Mouse (Mus musculus): ENCODE results near the gene Ifi203.
A peak's percentile ranks its signal among the peaks of the same experiment; 100 is the strongest.
"Not testable (repeated sequence)": the region's sequence is repeated elsewhere in the genome, so short reads cannot be mapped to it uniquely, and the experiment has no call there.

The Ifi203 gene

DNA sequence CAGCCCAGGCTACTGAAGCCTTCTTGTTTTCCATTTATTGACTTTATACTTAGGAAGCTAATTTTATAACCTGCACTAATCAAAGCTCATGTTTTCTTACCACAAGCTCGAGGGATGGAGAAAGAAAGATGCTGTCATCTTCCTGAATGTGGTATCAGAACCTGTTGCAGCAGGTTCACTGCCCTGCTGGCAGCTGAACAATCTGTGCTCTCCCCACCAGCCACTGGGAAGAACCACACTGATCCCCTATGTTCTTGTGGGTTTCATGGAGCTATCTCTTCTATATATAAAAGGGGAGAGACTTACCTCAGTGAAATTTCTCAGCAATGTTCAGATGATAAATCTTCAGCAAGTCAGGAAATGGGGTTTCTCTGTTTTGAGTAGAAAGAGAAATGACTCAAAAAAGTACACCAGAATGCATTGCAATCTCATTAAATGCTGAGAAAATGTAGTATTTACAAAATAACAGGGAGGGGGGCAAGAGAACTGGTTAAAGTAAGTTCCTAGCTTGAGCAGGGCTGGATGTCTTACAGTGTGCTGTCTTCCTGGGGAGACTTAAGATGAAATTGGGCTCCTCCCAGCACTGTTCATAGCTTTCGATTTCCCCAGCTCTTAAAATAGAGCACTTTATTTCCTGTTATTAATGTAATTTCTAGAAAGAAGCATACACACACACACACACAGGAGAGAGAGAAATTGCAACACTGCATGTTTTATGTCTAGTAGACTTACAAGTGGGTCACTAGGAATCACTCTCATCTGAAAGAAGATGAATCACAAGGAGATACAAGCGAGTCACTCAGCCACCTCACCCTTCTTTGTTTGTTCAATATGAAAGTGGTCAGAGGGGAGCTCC, at the start of gene Ifi203, which contains the start of gene Mndal:
TSS of gene Ifi203 (minus strand) at position 749 of the 856 bp plus-strand sequence.
TSS of gene Mndal (minus strand) at position 568 of the 856 bp plus-strand sequence.
- DNase-seq (ENCODE audit: low read depth, low spot score): peak; percentile 2

DNA sequence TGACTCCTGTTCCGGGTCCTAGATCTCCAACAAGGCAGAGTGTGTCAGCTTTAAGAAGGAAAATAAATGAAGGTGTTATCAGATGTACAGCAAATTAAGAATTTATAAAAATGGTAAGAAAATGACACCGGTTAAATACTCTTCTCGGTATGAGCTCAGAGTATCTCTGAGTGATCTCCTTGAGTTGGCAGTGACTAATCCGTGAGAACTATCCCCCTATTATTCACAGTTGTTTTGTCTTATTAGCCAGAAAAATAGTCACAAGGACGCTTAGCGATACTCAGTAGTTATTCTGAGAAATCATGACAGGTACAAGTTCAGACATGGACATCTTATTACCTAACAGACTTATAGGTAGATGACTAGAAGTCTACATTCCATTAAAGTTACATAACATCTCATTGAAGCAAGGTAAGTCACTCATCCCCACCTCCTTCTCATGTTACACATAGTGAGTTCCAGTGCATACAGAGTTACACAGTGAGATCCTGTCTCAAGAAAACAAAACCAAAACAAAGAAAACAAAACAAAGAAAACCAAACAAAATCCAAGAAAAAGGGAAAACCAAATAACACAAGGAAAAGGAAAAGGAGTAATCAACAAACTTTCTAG, 40.3 kb upstream of the Ifi203 start, which contains the start of gene Ifi202b:
TSS of gene Ifi202b (minus strand) at position 51 of the 612 bp plus-strand sequence.
- DNase-seq (ENCODE audit: low read depth, low spot score): not testable (repeated sequence)

DNA sequence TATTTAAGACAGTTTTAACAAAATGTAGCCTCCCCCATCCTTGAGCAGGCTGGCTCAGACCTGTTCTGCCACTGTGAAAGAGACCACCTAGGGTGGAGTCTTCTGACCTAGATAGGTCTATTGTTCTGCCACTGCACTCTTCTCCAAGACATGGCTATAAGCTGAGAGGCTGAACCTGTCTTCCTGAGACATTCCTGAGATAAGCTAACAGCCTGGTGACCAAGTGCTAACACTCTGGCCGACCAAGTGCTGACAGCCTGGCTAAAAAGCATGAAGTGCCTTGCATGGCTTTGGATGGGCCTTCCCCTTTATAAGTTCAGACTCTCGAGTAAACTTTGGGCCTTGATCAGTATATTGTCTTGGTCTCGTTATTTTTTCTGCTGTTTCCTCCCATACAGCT, 38.6 kb upstream of the Ifi203 start:
- not testable (repeated sequence) for DNase-seq (ENCODE audit: low read depth, low spot score)

DNA sequence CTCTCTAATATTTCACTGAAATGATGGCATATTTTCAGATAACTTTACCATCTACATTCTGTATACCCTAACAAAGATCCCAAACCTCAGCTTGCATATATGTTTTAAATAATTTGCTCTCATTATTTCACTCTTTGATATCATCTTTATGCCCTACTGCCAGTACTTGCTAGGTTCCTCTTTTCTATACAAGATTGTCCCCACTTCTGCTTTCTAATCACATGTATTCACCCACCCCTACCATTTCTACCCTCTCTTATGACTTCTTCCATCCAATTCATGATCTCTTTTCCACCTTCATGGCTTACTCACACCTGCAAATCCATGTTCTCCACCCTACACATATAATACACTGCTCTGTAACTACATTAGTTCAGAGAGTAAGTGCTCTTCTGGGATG, 35.1 kb upstream of the Ifi203 start:
- DNase-seq (ENCODE audit: low read depth, low spot score): no peak

DNA sequence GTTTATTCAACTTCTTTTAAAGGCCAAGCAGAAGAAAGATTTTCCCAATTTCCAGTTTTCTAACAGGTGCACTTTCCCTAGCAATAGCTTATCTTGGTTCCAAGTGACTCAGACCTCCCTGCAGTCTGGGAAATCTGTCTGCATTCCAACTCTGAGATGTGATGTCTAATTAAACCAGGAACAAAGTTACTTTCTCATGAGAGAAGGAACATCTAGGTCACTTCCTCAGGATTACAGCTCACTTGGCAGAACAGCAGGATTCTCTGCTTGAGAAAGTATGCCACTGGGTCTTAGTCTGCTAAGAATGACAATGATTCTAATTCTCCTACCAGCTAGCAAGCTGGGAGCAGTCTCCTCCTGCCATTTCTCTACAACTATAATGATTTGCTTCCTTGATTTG, 30.6 kb upstream of the Ifi203 start:
- peak; percentile 24 for DNase-seq (ENCODE audit: low read depth, low spot score)

DNA sequence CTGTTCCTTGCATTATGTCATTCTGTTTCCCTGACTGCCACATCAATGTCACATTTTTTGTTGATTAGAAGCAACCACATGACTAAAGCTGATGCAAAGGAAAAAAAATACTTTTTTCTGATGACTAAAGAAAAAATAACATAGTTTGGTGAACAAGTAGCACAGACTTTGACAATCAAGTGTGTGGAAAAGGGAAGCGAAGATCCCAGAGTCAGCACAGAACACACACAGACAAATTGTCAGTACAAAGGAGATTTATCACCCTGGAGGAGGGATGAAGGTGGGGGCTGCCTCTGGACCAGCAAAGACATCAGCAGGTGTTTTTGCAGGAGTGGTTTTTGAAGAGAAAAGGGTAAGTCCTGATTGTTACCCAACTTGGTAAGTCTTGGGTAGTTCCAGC, 19.0 kb upstream of the Ifi203 start:
- not testable (repeated sequence) for DNase-seq (ENCODE audit: low read depth, low spot score)

DNA sequence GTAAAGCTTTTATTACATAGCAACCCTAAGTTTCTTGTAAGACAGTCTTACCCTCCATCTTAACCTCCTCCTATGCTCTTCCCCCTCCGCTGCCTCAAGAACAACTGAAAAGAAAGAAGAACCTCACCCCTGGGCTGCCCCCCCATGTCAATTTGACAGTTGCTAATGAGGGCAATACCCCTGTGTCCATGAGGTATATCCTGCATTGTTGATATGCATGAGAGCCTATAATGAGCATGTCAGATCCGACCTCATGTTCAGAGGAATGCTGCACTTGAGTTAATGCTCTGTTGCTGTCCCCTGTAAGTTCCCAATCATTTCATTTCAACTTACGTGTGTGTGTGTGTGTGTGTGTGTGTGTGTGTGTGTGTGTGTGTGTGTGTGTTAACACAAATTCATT, 17.5 kb upstream of the Ifi203 start:
- DNase-seq (ENCODE audit: low read depth, low spot score): not testable (repeated sequence)

DNA sequence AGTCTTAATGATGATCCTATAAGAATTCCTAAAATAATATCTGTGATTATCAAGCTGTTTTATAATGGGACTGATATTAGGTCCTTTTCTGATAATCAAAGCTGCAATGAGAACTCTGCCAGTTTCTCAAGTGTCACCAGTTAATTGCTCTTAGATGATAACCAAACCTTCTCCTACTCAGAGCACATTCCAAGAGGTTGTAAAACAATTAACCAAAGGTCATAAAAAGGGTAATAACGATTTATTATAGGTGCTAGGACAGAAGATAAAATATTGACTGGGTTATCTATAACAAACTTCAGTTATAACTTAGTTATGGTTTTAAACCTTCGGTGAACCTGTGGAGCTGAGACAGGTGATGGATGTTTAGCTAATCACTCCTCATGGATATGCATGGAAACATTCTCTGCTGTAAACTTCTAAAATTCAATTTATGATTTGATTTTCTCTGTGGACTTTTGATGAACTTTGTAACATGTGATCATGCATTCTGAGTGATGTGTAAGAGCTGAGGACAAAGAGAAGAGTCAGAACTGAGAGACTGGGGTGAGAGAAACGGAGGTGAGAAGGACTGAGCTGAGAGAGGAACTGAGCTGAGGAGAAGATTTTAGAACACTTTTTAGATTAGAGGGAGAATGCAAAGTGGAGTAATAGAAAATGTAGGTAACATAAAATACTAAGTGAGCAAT, 13.5 kb upstream of the Ifi203 start:
- not testable (repeated sequence) for DNase-seq (ENCODE audit: low read depth, low spot score)

DNA sequence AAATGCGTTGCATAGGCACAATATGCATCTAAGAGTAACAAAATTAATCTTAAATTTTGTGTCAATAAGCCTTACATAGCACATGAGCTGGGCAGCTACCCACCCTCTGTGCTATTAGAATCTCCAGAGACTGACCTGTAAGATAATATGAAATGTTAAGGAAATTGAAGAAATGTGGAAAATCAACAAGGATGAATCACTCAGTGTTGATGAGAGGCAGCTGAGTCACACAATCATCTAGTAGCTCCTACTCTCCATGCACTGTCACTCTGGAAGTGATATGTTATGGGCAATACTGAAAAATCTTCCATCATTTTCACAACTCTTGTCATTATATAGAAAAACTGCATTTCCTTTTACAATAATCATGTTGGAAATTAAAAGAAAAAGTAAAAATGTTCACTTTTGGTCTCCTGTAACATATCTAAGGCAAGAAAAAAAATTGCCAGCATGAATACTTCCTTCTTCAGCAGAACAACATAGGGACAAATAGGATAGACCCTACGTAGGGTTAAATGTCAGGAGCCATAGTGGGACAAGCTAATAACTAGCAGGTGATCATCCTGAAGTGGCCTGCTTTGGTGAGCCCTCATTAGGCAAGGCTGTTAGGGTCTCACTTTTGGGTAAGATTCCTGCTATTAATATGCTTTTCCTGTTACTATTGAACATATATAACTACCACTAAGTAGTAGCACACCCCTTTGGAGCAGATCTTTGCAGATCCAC, 12.8 kb upstream of the Ifi203 start:
- DNase-seq (ENCODE audit: low read depth, low spot score): no peak

DNA sequence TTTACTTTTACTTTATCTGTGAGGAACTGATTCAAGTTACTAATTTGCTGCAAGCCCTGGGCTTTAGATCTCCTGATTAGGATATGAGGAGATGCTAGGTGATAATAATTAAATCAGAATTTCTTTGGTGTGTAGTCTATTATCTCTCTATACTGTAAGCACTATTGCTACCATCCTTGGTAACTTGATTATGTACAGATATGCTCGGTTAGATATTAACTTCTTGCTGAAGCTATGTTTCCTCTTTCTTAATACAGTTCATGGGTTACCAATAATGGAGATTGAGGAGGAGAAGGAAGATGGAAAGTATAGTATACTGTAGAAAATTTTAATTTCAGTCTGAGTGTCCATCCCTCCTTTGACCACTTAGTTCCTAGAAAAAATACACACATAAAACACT, 11.1 kb upstream of the Ifi203 start:
- DNase-seq (ENCODE audit: low read depth, low spot score): no peak

DNA sequence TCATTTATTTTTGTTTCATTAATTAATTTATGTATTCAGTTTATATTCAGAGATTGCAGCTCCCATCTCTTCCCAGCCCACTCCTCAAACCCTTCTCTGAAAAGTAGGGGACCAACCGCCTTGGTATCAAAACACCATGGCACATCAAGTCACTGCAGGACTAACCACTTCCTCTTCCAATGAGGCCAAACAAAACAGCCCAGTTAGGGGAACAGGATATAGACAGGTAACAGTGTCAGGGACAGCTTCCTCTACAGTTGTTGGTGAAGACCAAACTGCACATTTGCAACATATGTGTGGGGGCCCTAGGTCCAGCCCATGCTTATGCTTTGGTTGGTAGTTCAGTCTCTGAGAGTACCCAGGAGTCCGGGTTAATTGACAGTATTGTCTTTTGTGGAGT, 6.6 kb upstream of the Ifi203 start:
- DNase-seq (ENCODE audit: low read depth, low spot score): not testable (repeated sequence)

DNA sequence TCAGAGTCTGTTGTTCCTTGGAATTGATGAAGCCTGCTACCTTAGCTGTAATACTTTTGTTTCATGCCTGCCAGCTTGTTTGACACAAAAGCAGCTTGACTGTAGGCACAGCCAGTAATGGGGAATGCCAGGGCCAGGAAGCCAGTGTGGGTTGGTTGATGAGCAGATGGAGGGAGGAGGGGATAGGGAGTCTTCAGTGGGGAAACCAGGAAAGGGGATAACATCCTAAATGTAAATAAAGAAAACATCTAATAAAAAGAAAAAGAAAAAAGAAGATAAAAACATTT, 251 bp upstream of the Ifi203 start:
- not testable (repeated sequence) for DNase-seq (ENCODE audit: low read depth, low spot score)

DNA sequence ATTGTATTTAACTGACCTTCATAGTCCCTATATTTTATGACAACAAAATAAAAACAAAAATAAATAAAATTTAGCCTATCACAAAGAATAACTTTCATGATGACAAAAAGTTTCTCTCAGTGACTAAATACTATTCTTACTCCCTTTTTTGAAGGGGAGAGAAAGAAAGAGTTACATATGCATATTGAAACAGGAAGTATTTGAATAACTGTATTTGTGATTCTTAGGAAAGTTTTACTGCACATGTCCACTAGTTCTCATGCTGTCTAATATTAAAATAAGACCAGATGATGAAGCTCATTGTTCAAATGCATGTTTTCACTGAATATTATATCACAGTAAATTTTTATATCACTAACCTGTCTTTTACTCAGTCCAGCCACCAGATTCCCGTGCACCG, 950 bp downstream of the Ifi203 start:
- DNase-seq (ENCODE audit: low read depth, low spot score): not testable (repeated sequence)

DNA sequence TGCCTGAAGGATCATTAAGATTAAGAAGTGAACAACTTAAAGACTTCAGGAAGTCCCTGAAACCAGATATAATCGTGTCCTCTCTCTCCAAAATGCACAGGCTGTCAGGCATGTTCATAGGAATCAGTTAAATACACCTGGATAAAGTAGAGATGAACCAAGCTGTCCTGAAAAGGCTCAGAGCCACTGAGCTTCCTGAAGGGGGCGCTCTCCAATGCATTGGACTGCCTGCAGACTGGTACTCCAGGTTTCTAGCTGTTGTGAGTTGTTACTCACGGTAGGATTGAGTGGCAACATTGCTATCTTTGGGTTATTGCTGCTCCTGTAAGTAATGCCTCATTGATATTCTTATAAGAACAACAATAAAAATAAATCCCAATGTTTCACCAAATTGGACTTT, 23.2 kb downstream of the Ifi203 start:
- DNase-seq (ENCODE audit: low read depth, low spot score): not testable (repeated sequence)

DNA sequence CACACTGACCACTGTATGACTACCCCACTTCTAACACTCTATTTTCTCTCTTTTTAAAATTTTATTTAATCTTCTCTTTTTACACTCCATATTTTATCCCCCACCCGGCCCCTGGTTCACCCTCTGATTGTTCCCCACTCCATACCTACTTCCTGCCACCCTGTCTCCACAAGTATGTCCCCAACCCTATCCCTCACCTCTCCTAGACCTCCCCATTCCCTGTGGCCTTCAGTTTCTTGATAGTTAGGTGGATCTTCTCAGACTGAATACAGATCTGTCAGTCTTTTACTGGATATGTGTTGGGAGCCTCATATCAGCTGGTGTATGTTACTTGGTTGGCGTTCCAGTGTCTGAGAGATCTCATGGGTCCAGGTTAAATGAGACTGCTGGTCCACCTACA, 27.9 kb downstream of the Ifi203 start:
- no peak for DNase-seq (ENCODE audit: low read depth, low spot score)

DNA sequence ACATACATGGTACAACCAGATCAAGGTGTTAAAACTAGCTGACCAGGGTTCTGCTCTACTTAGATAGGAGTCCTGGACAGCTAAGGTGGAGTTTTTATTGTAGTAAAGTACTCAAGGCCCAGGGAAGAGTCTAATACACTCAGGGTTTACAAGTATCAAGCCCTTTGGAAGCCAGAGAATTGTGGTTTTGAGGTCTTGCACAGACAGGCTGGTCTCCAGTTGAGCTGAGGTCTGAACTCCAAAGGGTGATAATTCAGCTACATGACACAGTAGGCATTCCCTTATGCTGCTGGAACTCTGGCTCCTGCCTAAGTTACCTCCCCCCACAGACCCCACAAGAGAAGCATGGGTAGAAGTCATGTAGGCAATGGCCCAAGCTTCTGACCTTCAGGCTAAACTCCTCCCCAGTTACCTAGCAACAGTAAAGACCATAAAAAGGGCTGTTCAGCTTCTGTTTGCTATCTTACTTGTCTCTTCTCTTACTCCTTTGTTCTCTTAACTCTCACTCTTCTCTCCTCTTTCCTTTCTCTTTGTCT, 29.1 kb downstream of the Ifi203 start:
- DNase-seq (ENCODE audit: low read depth, low spot score): not testable (repeated sequence)

DNA sequence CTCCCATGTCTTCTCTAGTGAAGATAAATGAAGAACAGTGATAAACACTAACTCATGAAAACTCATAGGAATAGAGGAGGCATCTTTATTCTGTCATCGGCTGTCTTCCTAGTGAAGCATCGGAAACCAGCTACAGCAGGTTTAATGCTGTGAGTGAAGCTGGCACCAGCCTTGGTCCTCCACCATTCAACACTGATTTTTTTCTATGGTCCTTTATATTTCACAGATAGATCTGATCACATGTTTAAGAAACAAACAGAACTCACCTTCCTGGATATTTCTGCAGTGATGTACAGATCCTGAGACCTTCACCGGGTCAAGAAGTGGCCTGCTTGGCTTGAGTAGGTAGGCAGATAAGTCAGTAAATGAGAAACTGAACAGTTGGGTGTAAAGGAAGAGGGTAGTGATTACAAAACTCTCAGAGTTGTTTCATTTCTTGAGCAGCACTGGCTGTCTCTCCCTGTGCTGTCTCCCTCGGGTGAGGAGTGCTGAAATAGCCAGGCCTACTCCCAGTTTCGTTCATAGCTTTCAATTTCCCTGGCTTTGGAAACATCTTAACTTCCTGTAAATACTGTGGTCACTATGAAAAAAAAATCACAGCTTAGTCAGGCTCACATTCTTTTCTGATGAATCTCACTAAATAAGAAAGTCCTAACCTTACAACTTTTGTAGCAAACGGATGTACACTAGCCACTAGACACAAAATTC, 29.8 kb downstream of the Ifi203 start, which contains the start of gene Ifi211:
TSS of gene Ifi211 (minus strand) at position 499 of the 708 bp plus-strand sequence.
- peak; percentile 70 for DNase-seq (ENCODE audit: low read depth, low spot score)

DNA sequence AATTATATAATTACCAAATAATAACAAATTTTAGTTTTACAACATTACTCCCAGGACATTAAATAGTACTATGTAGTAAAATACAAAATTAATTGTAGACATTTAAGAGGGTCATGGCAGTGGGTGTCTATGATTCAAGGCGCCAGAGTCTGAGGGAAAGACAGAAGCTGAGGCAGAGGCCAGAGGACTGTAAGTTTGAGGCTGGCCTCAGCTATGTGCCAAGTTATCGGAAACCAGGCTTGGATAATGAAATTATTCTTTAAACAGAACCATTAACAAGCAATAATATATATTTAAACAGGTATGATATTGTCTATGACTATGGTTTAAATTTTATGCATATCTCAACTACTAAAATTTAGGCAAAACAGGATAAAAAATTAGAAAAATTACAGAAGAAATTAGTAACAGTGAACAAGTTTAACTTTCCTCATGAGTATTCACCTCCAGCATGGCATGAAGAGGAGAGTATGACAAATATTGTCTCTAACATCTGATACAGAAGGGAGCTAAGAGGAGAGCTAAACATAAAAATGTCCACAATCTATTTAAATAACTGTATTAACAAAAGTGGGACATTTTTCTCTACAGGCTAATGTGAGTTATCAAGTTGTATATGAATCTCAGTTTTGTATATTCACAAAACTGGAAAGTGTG, 30.5 kb downstream of the Ifi203 start:
- no peak for DNase-seq (ENCODE audit: low read depth, low spot score)

DNA sequence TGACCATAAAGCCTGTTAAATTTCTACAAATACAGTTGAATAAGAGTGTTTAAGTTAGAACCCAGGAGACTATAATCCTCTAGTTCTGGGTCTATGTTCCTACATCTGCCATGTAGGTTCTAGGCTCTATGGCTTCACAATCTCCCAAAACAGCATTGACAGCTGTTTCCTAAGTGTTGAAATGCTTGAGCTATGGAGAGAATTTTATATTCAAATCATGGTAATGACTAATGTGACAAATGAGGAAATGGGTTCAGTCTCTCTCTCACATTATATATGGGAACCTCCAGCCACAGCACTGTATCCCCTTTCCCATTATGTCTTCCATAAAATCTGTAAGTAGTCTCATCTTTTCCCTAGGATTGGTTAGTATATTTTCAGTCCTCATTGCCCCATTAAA, 34.1 kb downstream of the Ifi203 start:
- not testable (repeated sequence) for DNase-seq (ENCODE audit: low read depth, low spot score)

DNA sequence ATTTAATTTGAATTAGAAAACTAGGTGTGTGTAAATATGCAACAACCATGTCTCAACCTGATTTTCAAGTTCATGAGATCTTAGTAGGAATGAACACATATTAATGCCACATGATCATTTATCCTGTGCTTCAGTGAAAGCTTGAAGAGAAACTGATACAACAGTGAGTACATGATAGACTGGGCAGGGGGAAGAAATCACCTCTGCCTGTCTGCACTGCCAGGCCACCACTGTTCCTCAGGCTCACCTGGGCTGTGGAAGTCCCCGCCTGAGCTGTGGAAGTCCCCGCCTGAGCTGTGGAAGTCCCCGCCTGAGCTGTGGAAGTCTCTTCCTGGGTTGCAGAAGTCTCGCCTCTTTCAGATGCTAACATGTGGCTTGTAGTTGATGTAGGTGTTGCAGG, 36.6 kb downstream of the Ifi203 start:
- not testable (repeated sequence) for DNase-seq (ENCODE audit: low read depth, low spot score)
